Mouse (Mus musculus) megakaryocyte, embryonic 14.5 days (primary cell): Measurements from ENCODE around the gene Ska2.

Experiments
- FLI1 ChIP-seq: IDR thresholded peaks from 2 replicates; pipeline ENCODE4 v1.6.1; 2012; ENCODE audit warnings: low read length, inconsistent platforms, mixed read lengths
- GATA1 ChIP-seq: IDR thresholded peaks from 3 replicates; pipeline ENCODE4 v1.6.1; 2012; ENCODE audit warnings: mixed read lengths, low read length, inconsistent platforms, borderline replicate concordance

DNA sequence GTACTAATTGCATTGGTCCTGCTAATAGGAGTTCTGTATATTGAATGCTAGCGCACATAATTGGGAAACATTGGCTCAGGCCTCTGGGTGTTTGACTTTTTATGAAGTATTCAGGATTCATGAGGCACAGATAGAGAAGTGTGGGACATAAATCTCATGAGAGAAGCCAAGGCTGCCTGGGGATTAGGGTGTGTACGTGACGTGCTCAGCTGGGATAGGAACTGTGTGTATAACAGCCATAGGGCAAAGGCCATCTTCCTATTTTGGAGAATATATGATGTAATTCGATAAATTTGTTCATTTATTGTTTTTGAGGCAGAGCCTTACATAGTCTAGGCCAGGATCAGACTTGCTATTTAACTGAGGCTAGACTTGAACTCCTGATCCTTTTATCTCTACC, 53.7 kb downstream of the Ska2 start:
- TF ChIP-seq GATA1, result no peak
- TF ChIP-seq FLI1, result no peak
